Mouse (Mus musculus) right cerebral cortex, postnatal 36 days (tissue): ENCODE results near the gene Ccl24.

Experiments used
- DNase-seq, 2 experiments: peaks; one replicate each; pipeline ENCODE4 v3.0.0; 2022; ENCODE audit warnings: low spot score in 2 of 2, mixed read lengths in 1 of 2

The Ccl24 gene

DNA sequence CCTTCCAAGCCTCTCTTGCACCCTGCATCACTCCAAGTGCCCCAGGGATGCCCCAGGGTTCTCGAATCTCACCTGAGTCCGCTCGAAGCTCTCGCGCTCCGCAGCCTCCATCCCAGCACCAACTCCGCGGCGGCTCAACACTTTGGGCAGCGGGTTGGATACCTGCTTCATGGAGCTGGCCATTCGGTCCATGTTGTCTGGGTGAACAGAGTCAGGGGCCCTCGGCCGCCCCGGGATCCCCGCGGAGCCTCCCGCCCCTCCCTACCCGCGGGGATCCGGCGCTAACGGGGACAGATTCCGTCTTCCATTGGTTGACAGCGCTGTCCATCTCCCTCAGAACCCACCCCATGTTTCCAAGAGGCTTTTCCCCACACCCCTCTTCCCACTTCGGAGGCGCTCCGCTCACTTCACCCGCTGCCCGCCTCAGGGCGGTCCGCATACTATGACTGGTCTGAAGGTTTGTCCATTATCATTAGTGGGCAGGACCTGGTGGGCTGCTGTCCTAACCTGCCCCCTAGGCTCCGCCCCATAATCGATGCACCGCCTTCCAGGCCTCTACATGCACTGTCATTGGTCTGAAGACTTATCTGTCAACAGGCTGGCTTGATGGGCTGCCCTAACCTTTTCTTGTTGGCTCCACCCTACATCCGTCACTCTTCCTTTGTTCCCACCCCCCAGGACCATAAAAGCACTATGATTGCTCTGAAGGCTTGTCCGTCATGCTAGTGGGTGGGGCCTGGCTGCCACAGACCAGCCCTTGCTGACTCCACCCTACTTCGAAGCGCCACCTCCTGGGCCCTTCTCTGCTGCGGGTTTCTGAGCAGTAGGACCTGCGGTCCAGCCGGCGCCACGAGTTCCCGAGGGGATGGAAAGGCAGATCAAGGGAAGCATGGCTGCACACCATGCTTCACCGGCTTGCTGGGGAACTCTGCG lies 27.7 kb downstream of the Ccl24 start, which contains the start of gene Hip1:
Gene Hip1 (minus strand): TSS at position 256 of the 933 bp plus-strand sequence.
- DNase-seq = peak; percentile 99 to 100

DNA sequence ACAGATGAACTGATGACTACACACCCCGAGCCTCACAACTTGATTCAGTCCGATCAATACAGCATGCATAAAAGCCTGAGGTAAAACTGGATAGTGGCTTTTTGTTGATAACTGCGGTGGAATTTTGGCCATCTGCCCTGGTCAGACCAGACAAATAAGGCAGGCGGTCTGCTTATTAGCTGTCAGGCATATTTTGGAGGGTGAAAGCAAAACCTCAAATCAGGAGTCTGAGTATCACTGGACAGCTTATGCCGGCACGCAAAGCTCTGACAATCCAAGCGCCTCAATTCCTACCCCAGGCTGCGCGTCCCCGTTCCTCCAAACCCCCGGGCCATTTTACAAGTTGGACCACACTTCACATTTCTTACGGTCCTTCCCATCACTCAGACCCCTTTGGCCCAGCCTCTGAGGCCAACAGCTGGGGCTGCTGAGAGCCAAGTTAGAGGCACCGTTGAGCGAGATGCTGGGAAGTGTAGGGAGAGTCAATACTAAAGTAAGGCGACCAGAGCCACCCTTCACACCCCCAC lies 28.8 kb downstream of the Ccl24 start:
- DNase-seq = no peak

DNA sequence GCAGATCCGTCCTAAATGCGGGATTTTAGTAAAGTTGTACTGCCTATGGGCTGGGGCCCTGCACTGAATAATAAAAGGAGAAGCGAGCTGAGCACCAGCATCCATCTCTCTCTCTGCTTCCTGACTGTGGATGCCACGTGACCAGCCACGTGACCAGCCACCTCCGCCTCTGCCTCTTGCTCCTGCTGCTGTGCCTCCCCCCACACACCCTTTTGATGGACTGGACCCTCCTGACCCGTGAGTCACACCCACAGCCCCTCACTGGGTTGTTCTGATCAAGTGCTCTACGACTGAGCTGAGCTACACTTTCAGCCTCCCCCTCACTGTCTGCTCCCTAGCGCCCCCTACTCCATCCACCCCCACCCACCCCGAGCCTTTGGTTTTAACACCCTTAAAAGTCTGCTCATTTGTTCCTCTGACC lies 35.0 kb downstream of the Ccl24 start:
- DNase-seq = no peak

DNA sequence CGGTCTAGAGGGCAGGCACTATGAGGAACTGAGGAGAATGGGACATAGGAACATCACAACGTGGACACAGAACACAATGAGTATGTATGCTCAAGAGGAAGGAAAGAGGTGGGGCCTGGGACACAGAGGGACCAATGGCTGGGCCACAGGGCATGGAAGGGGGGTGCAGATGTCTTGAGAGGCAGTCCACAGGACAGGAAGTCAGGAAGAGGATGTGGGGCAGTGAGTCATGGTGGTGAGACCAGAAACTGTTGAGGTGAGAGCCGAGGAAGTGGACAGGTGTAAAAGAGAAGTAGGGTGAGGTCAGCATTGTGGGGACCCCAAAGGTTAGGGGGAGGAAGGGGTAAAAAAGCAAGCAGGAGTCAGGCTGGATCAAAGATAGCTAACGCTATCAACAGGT lies 35.5 kb downstream of the Ccl24 start:
- DNase-seq = no peak

DNA sequence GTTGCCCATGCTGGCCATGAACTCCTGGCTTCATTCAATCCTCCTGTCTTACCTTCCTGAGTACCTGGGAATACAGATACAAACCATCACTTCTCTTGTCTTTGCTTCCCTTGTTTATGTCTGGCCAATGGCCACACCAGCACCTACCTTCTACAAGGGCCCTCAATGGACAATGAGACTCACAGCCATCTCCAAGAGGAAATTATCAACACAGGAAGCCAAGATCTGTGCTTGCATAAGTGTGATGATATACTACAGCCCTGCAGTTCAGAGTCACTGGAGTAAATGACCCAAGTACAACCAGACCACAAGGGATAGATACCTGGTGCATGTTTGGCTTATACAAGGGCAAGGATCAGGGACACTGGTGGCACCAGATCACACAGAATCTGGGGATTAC lies 37.0 kb downstream of the Ccl24 start:
- DNase-seq = no peak

DNA sequence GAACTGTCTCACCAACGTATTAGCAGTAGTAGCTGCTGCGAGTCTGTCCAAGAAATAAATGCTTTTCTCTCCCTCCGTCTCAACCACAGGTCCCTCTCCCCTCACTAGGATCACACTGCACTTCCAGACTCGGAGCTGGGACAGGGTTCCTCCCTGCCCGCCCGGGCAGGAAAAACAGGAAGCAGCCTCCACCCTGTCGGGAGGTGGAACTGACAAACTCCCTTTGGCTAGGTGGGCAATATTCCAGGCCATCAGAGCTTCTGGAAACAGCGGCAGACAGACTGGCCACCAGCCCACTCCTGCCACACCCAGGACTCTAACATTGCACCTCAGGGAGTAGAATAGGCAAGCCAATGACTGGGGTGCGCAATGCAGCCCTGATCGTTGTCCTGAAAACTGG lies 39.4 kb downstream of the Ccl24 start:
- DNase-seq = no peak

DNA sequence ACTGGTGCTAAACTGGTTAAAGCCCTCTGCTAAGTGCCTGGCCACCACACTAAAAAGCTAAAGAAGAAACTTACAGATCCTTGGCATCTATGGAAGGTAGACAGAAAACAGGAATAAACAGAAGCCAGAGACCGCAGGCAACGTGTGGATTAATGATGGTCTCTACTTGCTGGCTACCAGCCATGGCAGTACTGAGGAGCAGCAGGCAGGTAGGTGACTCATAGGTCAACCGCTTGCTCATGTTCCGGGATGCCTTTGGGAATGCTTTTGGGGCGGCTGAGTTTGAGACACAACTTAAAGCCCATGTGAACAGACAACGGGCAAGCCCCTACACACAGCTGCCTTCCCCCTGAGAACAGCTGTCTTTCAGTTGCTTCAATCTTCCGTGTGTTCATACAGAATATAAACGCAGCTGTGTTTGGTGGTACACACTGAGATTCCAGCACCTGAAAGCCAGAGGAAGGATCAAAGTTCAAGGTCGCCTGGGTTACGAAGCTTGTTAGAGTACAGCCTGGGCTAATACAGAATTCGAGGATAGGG lies 41.5 kb downstream of the Ccl24 start:
- DNase-seq = no peak

DNA sequence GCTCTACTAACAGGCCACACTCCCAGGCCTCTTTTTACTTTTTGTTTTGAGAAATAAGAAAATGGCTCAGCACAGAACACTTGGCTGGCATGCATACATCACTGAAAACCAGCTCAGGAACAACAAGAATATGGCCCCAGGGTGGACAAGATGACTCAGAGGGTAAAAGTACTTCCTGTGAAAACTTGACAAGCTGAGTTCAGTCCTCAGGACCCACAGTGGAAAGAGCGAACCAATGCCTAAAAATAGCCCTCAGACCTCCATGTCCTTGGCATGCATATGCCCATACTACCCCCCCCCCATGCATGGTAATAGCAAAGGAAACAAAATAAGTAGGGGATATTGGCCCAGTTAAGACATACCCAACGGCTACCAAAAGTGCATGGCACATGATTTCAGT lies 42.9 kb downstream of the Ccl24 start:
- DNase-seq = no peak

DNA sequence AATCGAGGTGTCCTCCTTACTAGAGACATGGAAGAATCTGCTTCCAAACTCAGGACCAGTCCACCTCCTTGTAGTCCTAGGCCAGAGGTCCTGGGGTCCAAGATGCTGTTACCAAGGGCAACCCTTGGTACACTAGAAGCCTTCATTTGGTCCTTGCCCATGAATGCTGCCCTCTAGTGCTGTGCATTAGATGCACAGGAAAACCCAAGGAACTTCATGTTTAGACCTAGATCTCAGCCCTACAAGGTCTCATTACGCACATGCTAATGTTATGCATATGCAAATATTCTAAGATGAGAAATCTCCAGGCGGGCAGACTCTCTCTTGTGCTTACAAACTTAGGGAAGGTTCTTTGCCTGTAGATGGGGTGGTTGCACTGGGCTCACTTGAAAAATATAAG lies 43.5 kb downstream of the Ccl24 start:
- no peak for DNase-seq

DNA sequence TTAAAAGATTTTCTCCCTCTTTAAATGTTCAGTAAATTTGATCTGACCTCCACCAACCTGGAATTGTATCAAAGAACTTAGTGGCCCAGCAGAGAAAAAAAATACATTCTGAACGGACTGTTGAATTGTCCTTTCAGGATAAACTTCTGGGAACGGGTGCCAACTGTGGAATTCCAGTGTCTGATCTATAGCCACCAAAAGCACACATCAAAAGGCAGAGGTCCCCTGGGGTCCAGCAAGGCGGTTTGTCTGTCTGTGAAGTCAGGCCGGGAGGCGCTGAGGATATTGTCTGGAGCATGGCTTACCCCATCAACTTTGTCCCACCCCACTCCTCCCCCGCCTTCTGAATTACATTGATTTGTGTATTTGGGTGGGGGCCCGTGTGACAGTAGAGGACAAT lies 44.9 kb downstream of the Ccl24 start:
- no peak for DNase-seq

DNA sequence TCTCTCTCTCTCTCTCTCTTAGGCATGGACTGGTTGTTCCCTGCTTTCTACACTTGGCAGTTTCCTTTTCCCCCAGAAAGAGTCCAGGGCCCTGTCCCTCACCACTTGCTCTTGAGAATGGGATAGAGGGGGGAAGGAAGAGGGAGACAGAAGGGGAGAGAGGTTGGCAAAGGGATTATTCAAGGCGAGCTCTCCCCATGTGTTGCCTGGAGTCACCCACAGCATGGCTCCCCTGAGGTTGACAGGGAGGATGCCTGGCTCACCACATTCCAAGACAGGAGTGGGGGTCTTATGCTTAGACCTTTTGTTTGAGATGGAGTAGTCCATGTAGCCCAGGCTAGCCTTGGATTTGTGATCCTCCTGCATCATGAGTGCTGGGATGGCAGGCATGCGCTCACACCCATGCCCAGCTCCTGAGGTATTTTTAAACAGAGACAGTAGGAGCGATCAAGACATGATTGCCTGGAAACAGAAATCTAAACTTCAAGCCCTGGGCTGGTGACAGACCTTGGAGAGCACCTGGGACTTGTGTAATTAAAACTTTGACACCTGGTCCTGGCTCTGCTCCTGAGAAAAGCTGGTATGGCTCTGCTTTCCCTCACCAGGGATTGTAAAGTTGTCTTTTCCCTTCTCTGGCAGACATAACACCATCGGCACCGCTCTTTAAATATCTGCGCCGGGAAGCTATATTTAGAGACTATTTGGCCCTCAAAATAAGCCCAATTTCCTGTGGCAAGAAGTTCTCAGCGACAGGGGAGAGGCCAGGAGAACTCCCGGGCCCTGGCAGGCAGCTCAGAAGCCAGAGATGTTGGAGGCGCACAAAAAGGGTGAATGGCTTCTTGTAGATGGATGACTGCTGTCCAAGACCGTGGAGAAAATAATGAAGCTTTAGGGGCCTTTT lies 47.9 kb downstream of the Ccl24 start:
- no peak for DNase-seq

DNA sequence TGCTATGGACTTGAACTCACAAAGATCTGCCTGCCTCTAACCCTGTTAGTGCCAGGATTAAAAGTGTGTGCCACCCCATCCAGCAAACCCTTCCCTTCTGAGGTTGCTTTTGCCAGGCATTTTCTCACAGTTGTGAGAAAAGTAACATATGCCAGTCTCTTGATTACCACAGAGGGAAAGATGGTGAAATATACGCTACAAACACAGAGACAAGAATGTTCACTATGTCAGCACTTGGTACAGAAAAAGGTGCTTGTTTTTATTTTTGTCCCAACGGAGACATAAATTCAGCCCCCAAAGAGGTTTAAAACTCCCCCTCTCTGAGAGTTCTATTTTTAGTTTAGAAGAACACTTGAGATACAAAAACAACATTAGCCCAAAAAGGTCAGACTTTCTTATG lies 48.8 kb downstream of the Ccl24 start:
- no peak for DNase-seq

DNA sequence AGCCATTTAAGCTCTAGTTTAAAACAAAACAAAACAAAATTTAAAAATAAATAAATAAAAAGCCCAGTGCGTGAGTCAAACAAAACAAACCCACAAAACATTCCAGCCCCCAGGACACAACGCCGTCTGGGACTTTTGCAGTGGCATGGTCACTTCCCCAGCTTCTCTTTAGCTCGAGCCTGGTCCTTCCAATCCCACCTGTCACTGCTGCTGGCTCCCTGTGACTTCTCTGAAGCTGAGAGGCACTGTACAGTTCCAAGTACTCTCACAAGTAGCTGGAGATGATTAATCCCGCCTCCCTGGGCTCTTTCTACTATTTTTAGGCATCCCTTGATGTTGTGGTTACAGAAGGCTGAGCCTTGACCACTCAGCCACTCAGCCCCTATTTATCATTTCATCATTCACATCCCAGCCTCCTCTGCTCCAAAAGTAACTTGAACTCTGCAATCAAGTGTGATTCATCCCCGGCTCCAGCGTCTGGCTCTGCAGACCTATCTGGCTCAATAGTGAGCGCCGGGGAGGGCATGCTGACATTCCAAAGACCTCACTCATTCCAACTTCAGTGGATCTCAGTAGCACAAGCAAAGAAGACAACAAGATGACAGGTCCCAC lies 50.6 kb downstream of the Ccl24 start:
- no peak for DNase-seq
